Mouse (Mus musculus): ENCODE measurements around the gene Krtap26-1.
A peak's percentile ranks its signal among the peaks of the same experiment; 100 is the strongest.

The Krtap26-1 gene

GRCm38 (mm10) chr16:88647358-88647846, at the start of gene Krtap26-1:
TSS of gene Krtap26-1 (minus strand) at chr16:88647796.
- no peak for DNase-seq (ENCODE audit: low spot score)

- DNase-seq (ENCODE audit: low spot score) = no peak
These were observed 48.7 kb upstream of the Krtap26-1 start for GRCm38 (mm10) chr16:88696256-88696655.

GRCm38 (mm10) chr16:88681282-88681681, 33.7 kb upstream of the Krtap26-1 start:
- DNase-seq (ENCODE audit: low spot score) = no peak

GRCm38 (mm10) chr16:88679099-88679498, 31.5 kb upstream of the Krtap26-1 start:
- no peak for DNase-seq (ENCODE audit: low spot score)

GRCm38 (mm10) chr16:88671571-88671970, 24.0 kb upstream of the Krtap26-1 start, which contains the start of gene Krtap27-1:
TSS of gene Krtap27-1 (minus strand) at chr16:88671671.
- DNase-seq (ENCODE audit: low spot score) = no peak

- DNase-seq (ENCODE audit: low spot score) = no peak
These were observed 9.8 kb upstream of the Krtap26-1 start for GRCm38 (mm10) chr16:88657426-88657825.

- no peak for DNase-seq (ENCODE audit: low spot score)
These were observed 4.4 kb upstream of the Krtap26-1 start for GRCm38 (mm10) chr16:88651952-88652351.

GRCm38 (mm10) chr16:88651082-88651481, 3.5 kb upstream of the Krtap26-1 start:
- DNase-seq (ENCODE audit: low spot score) = no peak

GRCm38 (mm10) chr16:88646366-88647111, 1.1 kb downstream of the Krtap26-1 start:
- no peak for DNase-seq (ENCODE audit: low spot score)

- DNase-seq (ENCODE audit: low spot score) = no peak
These were observed 7.5 kb downstream of the Krtap26-1 start for GRCm38 (mm10) chr16:88640053-88640452.

- DNase-seq (ENCODE audit: low spot score) = peak; percentile 23
These were observed 12.5 kb downstream of the Krtap26-1 start for GRCm38 (mm10) chr16:88635142-88635541.

GRCm38 (mm10) chr16:88631474-88631873, 16.1 kb downstream of the Krtap26-1 start:
- DNase-seq (ENCODE audit: low spot score) = no peak

GRCm38 (mm10) chr16:88627566-88627965, 20.0 kb downstream of the Krtap26-1 start, which contains the start of gene 2310079G19Rik:
TSS of gene 2310079G19Rik (minus strand) at chr16:88627666.
- no peak for DNase-seq (ENCODE audit: low spot score)

- DNase-seq (ENCODE audit: low spot score) = no peak
These were observed 34.9 kb downstream of the Krtap26-1 start for GRCm38 (mm10) chr16:88612712-88613111.

GRCm38 (mm10) chr16:88611922-88612321, 35.7 kb downstream of the Krtap26-1 start, which contains the start of gene Krtap24-1:
TSS of gene Krtap24-1 (minus strand) at chr16:88612279.
- no peak for DNase-seq (ENCODE audit: low spot score)

- DNase-seq (ENCODE audit: low spot score) = no peak
These were observed 43.0 kb downstream of the Krtap26-1 start for GRCm38 (mm10) chr16:88604570-88604969.

GRCm38 (mm10) chr16:88602464-88602863, 45.1 kb downstream of the Krtap26-1 start:
- DNase-seq (ENCODE audit: low spot score) = no peak

GRCm38 (mm10) chr16:88600303-88600702, 47.3 kb downstream of the Krtap26-1 start:
- DNase-seq (ENCODE audit: low spot score) = no peak

GRCm38 (mm10) chr16:88599504-88600237, 47.9 kb downstream of the Krtap26-1 start:
- DNase-seq (ENCODE audit: low spot score) = no peak

Data from adipocyte (in vitro differentiated cells).